Mouse (Mus musculus) heart, postnatal 0 days (tissue): ENCODE results near the gene Ano6. TPM values are rescaled to one million over a fixed set of nuclear protein-coding genes. Genes with fewer than 3 reads are reported as not detected.
A peak's percentile ranks its signal among the peaks of the same experiment; 100 is the strongest.

Source experiments
- ATAC-seq: fragments of 200-750 bp; cut with Nextera tagmentation; 2 replicates; pipeline ENCODE4 v1.8.0; 2017; ENCODE audit warnings: low read depth, moderate number of reproducible peaks, moderate library complexity; ENCODE audit not compliant: insufficient read depth
- DNase-seq: peaks from one replicate; pipeline ENCODE4 v3.0.0-alpha.2; 2016; ENCODE audit warnings: low spot score
- H3K27ac ChIP-seq: fragments of 300-500 bp; sonication (generic); 2 replicates; pipeline ENCODE4 v1.5.1; 2014; ENCODE audit warnings: low read depth, mild to moderate bottlenecking
- H3K27me3 ChIP-seq: fragments of 300-500 bp; sonication (generic); 2 replicates; pipeline ENCODE4 v1.6.1; 2014; ENCODE audit warnings: low read length, mixed read lengths; ENCODE audit not compliant: control insufficient read depth, insufficient read depth
- H3K36me3 ChIP-seq: fragments of 300-500 bp; sonication (generic); replicated peaks from 2 replicates; pipeline ENCODE4 v1.6.1; 2014; ENCODE audit warnings: low read length, mixed read lengths; ENCODE audit not compliant: control insufficient read depth, insufficient read depth
- H3K4me1 ChIP-seq: fragments of 300-500 bp; sonication (generic); 2 replicates; pipeline ENCODE4 v1.6.1; 2014; ENCODE audit warnings: antibody characterized with exemption; ENCODE audit not compliant: control insufficient read depth, insufficient read depth
- H3K4me2 ChIP-seq: fragments of 300-500 bp; sonication (generic); 2 replicates; pipeline ENCODE4 v1.6.1; 2014; ENCODE audit warnings: low read depth, mild to moderate bottlenecking, low read length, moderate library complexity
- H3K4me3 ChIP-seq: fragments of 300-500 bp; sonication (generic); 2 replicates; pipeline ENCODE4 v1.5.1; 2014; ENCODE audit warnings: low read depth, low read length
- H3K9ac ChIP-seq: fragments of 300-500 bp; sonication (generic); replicated peaks from 2 replicates; pipeline ENCODE4 v1.6.1; 2014; ENCODE audit warnings: low read depth, low read length, mixed read lengths
- H3K9me3 ChIP-seq: fragments of 300-500 bp; sonication (generic); replicated peaks from 2 replicates; pipeline ENCODE4 v1.6.1; 2016; ENCODE audit warnings: low read length; ENCODE audit not compliant: control insufficient read depth
- CTCF ChIP-seq: IDR thresholded peaks from 2 replicates; pipeline ENCODE4 v1.5.1; 2016; ENCODE audit warnings: antibody characterized with exemption, control low read depth, low read depth
- EP300 ChIP-seq: IDR thresholded peaks from 2 replicates; pipeline ENCODE4 v1.6.1; 2016; ENCODE audit warnings: antibody characterized with exemption, low read depth
- WGBS: fragments of 180-500 bp; shearing (Covaris S2); extraction: QIAGEN DNeasy Blood & Tissue Kit; methylation state at CpG from one replicate; pipeline ENCODE4 v1.1.7; 2014; 5-methylcytosine and 5-hydroxymethylcytosine counted together
- polyA plus RNA-seq: library from polyadenylated mRNA; unstranded; fragments of >200 nt; fragmentation: Nextera tagmentation; extraction: Ambion mirVana; gene quantifications from 2 replicates; pipeline ENCODE4 v1.2.1, GENCODE M21; 2015
- total RNA-seq: library from RNA; depleted of rRNA; stranded (reverse); fragments of >200 nt; gene quantifications from 2 replicates; pipeline ENCODE4 v1.2.3, GENCODE M21; 2014; ENCODE audit warnings: low replicate concordance

The Ano6 gene
- total and polyA plus RNA-seq, 2 experiments from 2014 or later: 14.2 to 26.5 TPM

DNA sequence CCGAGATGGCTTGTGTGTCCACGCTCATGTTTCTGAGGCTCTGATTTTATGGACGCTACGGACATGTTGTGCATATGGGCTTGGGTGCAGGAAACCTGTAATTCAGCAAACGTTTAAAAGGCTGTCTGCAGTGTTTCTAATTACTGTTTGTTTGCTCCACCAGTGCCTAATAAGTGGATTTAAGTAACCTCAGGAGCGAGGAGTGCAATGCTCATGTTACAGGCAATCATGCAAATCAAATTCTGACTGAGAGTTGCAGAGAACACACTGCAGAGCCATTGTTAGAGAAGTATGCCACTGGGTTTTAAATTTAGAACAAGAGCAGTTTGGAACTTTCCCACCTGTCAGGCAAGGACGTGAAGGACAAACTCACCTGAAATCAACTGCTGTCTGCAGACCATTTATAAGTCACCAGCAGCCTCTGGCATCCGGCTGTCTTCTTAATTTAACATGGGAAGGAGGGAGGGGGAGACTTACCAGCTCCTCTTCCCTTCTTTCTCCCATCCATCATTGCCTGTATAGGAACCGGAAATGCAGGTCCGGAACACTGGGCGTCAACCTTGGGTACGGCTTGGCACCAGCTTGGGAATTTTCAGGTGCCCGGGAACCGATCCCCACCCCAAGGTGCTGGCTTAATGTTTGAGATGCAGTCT lies 39.0 kb downstream of the Ano6 start:
- ATAC-seq: no peak
- Histone ChIP-seq H3K9ac (no peak overlapping the region), H3K9me3 (no peaks in the 10 kb centered on the region), H3K27me3 (no peaks in the 10 kb centered on the region), H3K4me1 (peaks cover 25% of the 10 kb centered on the region), H3K4me2 (peak overlapping the region; percentile 14; the same call in 1 of the 2 replicates), H3K4me3 (no peak overlapping the region), H3K27ac (peak overlapping the region; percentile 63), H3K36me3 (no peaks in the 10 kb centered on the region)
- 60% methylated on average over 14 of the region's 14 CpGs for WGBS
- DNase-seq: no peak
- no peak for TF ChIP-seq CTCF
- TF ChIP-seq EP300: no peak

- Histone ChIP-seq H3K4me3 (no peak overlapping the region), H3K36me3 (no peaks in the 10 kb centered on the region), H3K27ac (peak overlapping the region; percentile 63; the same call in 1 of the 2 replicates), H3K27me3 (no peaks in the 10 kb centered on the region), H3K4me2 (peak overlapping the region; percentile 5; the same call in 1 of the 2 replicates), H3K4me1 (peaks cover 25% of the 10 kb centered on the region), H3K9ac (no peak overlapping the region), H3K9me3 (no peaks in the 10 kb centered on the region)
- DNase-seq (no peak), ATAC-seq (no peak)
- TF ChIP-seq EP300 (no peak), CTCF (no peak)
- 79% methylated on average over 12 of the region's 12 CpGs for WGBS
Measured at GRCm38 (mm10) chr15:95830206-95830560, 39.5 kb downstream of the Ano6 start.

DNA sequence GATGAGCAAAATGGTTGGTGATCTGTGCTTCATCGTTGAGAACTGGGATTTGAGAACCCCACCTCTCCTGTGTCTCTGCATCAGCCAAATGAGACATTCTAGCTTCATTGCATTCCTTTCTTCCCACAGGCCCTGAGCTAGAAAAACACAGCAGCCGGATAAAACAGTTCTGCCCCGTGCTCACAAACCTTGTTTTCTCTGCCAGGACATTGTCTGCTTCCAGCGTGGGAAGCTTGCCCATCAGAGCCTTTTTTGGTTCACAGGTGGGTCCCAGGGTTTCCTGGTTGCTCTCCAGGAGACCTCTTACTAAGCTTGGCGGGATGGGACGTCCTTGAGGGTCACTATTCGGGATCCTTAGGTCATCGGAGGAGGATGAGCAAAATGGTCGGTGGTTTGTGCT lies 42.6 kb downstream of the Ano6 start:
- TF ChIP-seq CTCF (no peak), EP300 (no peak)
- Histone ChIP-seq H3K27me3 (no peaks in the 10 kb centered on the region), H3K4me3 (no peak overlapping the region), H3K9me3 (no peaks in the 10 kb centered on the region), H3K36me3 (no peaks in the 10 kb centered on the region), H3K4me2 (no peak overlapping the region), H3K27ac (no peak overlapping the region), H3K9ac (no peak overlapping the region), H3K4me1 (peaks cover 42% of the 10 kb centered on the region)
- no peak for ATAC-seq
- WGBS: 66% methylated on average over 9 of the region's 9 CpGs
- no peak for DNase-seq

- Histone ChIP-seq H3K9me3 (no peaks in the 10 kb centered on the region), H3K4me2 (no peak overlapping the region), H3K9ac (no peak overlapping the region), H3K4me1 (peaks cover 31% of the 10 kb centered on the region), H3K4me3 (no peak overlapping the region), H3K36me3 (no peaks in the 10 kb centered on the region), H3K27me3 (no peaks in the 10 kb centered on the region), H3K27ac (peak overlapping the region; percentile 75)
- TF ChIP-seq CTCF: no peak
- no peak for TF ChIP-seq EP300
- ATAC-seq: no peak
- DNase-seq: peak; percentile 60
- 17% methylated on average over 4 of the region's 4 CpGs for WGBS
Measured at GRCm38 (mm10) chr15:95836077-95836476, 45.4 kb downstream of the Ano6 start.

- peak overlapping the region; percentile 36 for H3K4me2 ChIP-seq
- H3K9me3 ChIP-seq: no peaks in the 10 kb centered on the region
- no peak overlapping the region for H3K4me3 ChIP-seq
- no peak for TF ChIP-seq CTCF
- no peak for TF ChIP-seq EP300
- H3K27ac ChIP-seq: peak overlapping the region; percentile 75
- 22% methylated on average over 13 of the region's 13 CpGs for WGBS
- DNase-seq: peak; percentile 51
- no peaks in the 10 kb centered on the region for H3K36me3 ChIP-seq
- ATAC-seq: peak; percentile 52; the same call in 1 of the 2 replicates
- H3K27me3 ChIP-seq: no peaks in the 10 kb centered on the region
- peak overlapping the region; percentile 41 for H3K9ac ChIP-seq
- H3K4me1 ChIP-seq: peaks cover 31% of the 10 kb centered on the region
Measured at GRCm38 (mm10) chr15:95836646-95837434, 46.2 kb downstream of the Ano6 start.
